Mouse (Mus musculus): ENCODE measurements around the gene Cdkn2d. TPM values are rescaled to one million over a fixed set of nuclear protein-coding genes. Genes with fewer than 3 reads are reported as not detected.
"Not testable (repeated sequence)": the region's sequence is repeated elsewhere in the genome, so short reads cannot be mapped to it uniquely, and the experiment has no call there.

Gene Cdkn2d
- polyA plus RNA-seq, 1 experiment from 2014 or later: 129 TPM

DNA sequence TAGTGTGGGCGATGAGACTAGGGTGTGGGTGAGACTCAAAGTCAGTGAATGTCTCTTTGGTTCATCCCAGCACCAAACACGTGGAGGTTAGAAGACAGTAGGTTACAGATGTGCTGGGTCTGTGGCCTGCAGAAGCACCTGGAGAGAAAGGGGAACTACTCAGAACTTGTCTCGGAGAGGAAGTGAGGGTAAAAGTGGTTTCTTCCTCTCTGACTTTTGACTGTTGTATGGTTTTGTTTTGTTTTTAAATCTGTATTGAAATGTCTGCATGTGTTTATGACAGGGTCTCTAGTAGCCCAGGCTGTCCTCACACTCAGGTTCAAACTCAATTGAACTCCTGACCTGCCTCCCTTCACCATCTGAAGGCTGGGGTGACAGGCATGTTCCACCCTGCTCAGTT, 36.8 kb upstream of the Cdkn2d start:
- 86% methylated on average over 3 of the region's 3 CpGs for WGBS
- H3K9me3 ChIP-seq (replicated peaks): no peaks in the 10 kb centered on the region
- no peak for ATAC-seq (ENCODE audit: low FRiP score)

DNA sequence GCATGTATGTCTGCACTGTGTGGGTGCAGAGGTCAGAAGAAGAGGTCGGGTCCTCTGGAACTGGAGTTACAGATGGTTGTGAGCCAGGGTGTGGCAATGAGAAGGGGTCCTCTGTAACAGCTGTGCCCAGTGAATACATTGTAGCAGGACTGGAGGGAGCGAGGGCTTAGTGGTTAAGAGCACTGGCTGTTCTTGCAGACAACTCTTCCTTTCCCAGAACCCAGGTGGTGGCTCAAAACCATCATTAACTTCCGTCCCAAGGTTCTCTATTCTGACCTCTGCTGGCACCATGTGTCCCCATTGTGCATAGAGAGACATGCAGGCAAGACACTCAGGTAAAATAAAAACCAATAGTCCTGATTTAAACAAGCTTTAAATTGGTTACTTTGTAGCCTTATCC, 36.4 kb upstream of the Cdkn2d start:
- Histone ChIP-seq H3K4me2 (no peak overlapping the region), H3K4me3 (replicated peaks) (no peak overlapping the region), H3K9me3 (replicated peaks) (no peaks in the 10 kb centered on the region), H3K27ac (replicated peaks) (no peak overlapping the region), H3K4me1 (peaks cover 21% of the 10 kb centered on the region), H3K9ac (replicated peaks) (no peak overlapping the region), H3K27me3 (replicated peaks) (no peaks in the 10 kb centered on the region), H3K36me3 (no peaks in the 10 kb centered on the region)
- WGBS: 69% methylated on average over 3 of the region's 3 CpGs
- no peak for ATAC-seq (ENCODE audit: low FRiP score)

More for the DNA sequence above, 36.8 kb upstream of the Cdkn2d start:
- no peak overlapping the region for H3K4me3 ChIP-seq (replicated peaks)
- no peak overlapping the region for H3K27ac ChIP-seq (replicated peaks)
- H3K9ac ChIP-seq (replicated peaks): no peak overlapping the region
- H3K36me3 ChIP-seq: no peaks in the 10 kb centered on the region
- peaks cover 23% of the 10 kb centered on the region for H3K4me1 ChIP-seq
- no peaks in the 10 kb centered on the region for H3K27me3 ChIP-seq (replicated peaks)
- no peak overlapping the region for H3K4me2 ChIP-seq

DNA sequence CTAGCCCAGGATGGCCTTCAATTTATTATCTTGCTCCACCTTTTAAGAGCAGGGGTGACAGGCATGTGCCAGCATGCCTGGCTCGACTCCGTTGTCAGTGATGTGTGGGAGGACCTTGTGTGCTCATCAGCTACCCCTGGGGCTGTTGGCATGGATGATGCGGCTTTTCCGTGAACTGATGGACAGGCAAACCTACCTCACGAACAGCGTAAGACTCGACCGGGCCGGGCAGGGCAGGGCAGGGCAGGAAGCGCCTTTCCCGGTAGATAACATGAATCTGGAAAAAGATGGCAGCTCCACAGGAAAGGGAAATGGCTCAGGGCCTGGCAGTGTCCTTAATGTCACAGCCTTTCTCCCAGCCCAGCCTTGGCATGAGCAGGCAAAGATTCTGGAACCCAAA, 33.1 kb upstream of the Cdkn2d start:
- Histone ChIP-seq H3K9ac (replicated peaks) (no peak overlapping the region), H3K36me3 (no peaks in the 10 kb centered on the region), H3K4me3 (replicated peaks) (no peak overlapping the region), H3K9me3 (replicated peaks) (no peaks in the 10 kb centered on the region), H3K27me3 (replicated peaks) (no peaks in the 10 kb centered on the region), H3K27ac (replicated peaks) (no peak overlapping the region), H3K4me1 (peaks cover 30% of the 10 kb centered on the region), H3K4me2 (no peak overlapping the region)
- ATAC-seq (ENCODE audit: low FRiP score): no peak
- WGBS: 96% methylated on average over 11 of the region's 11 CpGs

DNA sequence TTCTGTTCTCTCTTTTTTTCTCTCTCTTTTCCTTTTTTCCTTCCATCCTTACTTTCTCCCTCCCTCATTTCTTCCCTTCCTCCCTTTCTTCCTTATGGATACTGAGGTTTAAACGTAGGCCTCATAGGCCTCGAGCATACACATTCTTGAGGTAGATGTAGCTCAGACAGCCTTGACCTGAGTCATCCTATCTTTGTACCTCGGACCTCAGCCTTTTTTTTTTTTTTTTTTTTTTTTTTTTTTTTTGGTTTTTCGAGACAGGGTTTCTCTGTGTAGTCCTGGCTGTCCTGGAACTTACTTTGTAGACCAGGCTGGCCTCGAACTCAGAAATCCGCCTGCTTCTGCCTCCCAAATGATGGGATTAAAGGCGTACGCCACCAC, 31.7 kb upstream of the Cdkn2d start:
- H3K9me3 ChIP-seq (replicated peaks); H3K36me3 ChIP-seq; H3K4me3 ChIP-seq (replicated peaks); H3K27me3 ChIP-seq (replicated peaks); H3K9ac ChIP-seq (replicated peaks); H3K4me2 ChIP-seq; H3K27ac ChIP-seq (replicated peaks); ATAC-seq (ENCODE audit: low FRiP score): not testable (repeated sequence)
- WGBS: 89% methylated on average over 8 of the region's 8 CpGs
- H3K4me1 ChIP-seq: peaks cover 30% of the 10 kb centered on the region

DNA sequence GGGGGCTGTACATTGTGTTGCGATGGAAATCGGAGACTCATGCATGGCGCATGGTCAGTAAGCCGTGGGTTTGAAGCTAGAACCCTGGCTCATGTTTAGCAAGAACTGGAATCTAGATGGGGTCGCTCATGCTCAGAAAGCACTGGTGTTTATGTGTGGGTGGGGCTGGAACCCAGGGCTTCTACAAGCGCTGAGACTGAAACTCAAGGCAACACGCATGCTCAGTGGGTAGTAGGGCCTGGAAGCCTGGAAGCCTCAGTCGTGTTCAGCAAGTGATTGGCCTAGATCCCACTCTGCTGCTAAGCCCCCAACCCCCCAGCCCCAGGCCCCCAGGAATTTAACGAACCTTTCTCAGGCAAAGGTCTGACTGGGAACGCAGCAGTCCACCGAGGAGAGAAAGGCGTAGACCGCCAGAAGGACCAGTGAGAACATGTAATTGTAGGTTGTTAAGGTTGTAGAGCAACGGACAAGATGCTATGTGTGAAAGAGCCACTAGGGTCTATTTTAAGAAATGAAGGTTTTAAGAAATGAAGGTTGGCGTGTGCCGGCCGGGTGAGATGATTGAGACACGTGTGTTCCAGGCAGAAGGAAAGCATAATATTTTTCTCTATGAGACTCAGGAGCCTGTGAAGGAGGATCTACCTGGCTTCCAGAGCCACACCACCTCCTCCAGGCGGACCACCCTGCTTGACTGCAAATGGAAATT, 31.2 kb upstream of the Cdkn2d start:
- Histone ChIP-seq H3K9me3 (replicated peaks) (no peaks in the 10 kb centered on the region), H3K4me2 (peak overlapping the region; percentile 90), H3K4me1 (peaks cover 30% of the 10 kb centered on the region), H3K27ac (replicated peaks) (no peak overlapping the region), H3K4me3 (replicated peaks) (peak overlapping the region; percentile 53; the same call in 1 of the 2 replicates), H3K27me3 (replicated peaks) (no peaks in the 10 kb centered on the region), H3K9ac (replicated peaks) (0 out of 2 replicates have a peak overlapping the region, but pooled peaks have one; percentile 71), H3K36me3 (no peaks in the 10 kb centered on the region)
- no peak for ATAC-seq (ENCODE audit: low FRiP score)
- 77% methylated on average over 19 of the region's 19 CpGs for WGBS

DNA sequence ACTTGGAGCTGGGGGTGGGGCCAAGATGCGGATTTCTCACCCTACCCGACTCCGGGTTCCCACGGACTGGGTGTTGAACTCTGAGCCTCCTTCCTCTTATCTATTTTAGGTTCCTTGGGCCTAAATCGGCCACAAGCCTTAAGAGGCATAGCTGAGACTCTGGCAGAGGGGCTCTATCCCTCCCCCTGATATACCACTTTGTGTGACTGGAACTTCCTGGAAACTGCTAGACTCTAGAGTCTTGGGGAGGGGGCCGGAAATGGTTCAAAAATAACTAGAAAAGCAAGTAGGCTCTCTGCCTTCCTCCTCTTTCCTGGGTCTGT, 30.3 kb upstream of the Cdkn2d start:
- peak overlapping the region; percentile 53 for H3K4me3 ChIP-seq (replicated peaks)
- H3K27me3 ChIP-seq (replicated peaks): no peaks in the 10 kb centered on the region
- peak overlapping the region; percentile 71 for H3K9ac ChIP-seq (replicated peaks)
- peak overlapping the region; percentile 90 for H3K4me2 ChIP-seq
- ATAC-seq (ENCODE audit: low FRiP score): peak; percentile 7; the same call in 1 of the 2 replicates
- H3K36me3 ChIP-seq: no peaks in the 10 kb centered on the region
- no peak overlapping the region for H3K27ac ChIP-seq (replicated peaks)
- peaks cover 30% of the 10 kb centered on the region for H3K4me1 ChIP-seq
- H3K9me3 ChIP-seq (replicated peaks): no peaks in the 10 kb centered on the region
- WGBS: 20% methylated on average over 6 of the region's 6 CpGs

DNA sequence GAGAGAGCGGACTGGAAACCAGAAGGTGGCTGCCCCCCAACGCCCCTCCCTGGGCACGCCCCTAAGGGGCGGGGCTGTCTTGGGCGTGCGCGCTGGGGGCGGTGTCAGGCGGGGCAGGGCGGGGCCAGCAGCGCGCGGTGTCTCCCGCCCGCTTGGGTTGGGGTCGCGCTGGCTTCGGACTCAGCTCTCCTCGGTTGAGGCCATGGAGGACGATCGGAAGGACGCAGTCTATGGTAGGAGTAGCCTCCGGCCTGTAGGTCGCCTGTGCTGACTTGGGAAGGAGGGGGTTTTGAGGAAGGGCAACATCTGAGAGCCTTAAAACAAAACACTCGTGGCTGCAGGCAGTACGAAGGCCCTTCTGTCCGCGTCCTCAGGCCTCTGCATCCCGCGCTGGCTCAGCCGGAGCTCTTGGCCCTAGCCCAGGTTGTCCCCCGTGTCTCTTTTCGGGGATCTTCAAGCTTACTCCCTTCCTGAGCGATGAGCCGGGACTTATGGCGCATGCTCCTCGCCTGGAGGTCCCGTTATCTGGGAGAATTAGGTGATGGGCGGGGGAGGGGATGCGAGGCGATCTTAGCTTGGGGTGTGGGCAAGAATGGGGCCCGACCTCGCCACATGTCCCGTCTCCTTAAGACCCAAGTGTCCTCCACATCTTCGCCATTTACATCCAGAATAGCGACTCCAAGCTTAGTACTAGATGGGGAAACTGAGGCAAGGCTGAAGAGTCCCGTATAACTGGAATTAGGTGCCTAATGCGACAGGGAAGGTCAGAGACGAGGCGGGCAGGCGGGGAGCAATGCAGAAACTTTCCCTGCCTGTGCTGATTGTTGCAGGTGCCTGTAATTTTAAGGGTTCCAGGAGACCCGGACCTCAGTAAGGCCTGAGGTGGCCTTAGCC, 29.7 kb upstream of the Cdkn2d start, which contains the start of gene Slc44a2:
Gene Slc44a2, plus strand, starts transcription at position 80 of the 894 bp plus-strand sequence.
- H3K36me3 ChIP-seq: no peaks in the 10 kb centered on the region
- WGBS: under 1% methylated on average over 52 of the region's 52 CpGs
- no peaks in the 10 kb centered on the region for H3K9me3 ChIP-seq (replicated peaks)

DNA sequence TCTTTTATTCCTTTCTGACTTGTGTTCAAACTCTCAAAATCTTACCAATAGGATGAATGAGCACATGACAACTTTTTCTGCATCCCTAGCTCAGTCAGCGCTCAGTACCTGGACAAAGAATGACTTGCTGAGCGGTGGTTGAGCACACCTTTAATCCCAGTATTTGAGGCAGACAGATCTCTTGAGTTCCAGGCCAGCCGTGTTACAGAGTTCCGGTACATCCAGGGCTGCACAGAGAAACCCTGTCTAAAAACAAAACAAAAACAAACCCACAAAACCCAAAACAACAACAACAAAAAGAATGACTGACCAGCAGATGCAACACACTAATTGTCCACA, 29.0 kb upstream of the Cdkn2d start:
- H3K9ac ChIP-seq (replicated peaks): peak overlapping the region; percentile 71
- peak overlapping the region; percentile 53 for H3K4me3 ChIP-seq (replicated peaks)
- H3K27ac ChIP-seq (replicated peaks): peak overlapping the region; percentile 66; the same call in 1 of the 2 replicates
- peaks cover 30% of the 10 kb centered on the region for H3K4me1 ChIP-seq
- peak overlapping the region; percentile 90 for H3K4me2 ChIP-seq
- 22% methylated on average over 4 of the region's 4 CpGs for WGBS
- ATAC-seq (ENCODE audit: low FRiP score): peak; percentile 51
- no peaks in the 10 kb centered on the region for H3K27me3 ChIP-seq (replicated peaks)
- H3K36me3 ChIP-seq: no peaks in the 10 kb centered on the region
- no peaks in the 10 kb centered on the region for H3K9me3 ChIP-seq (replicated peaks)

More for the DNA sequence above, 29.7 kb upstream of the Cdkn2d start, which contains the start of gene Slc44a2:
- Histone ChIP-seq H3K4me3 (replicated peaks) (peak within 1 kb of the TSS; percentile 53), H3K4me1 (peaks cover 30% of the 10 kb centered on the region), H3K4me2 (peak within 1 kb of the TSS; percentile 90), H3K27me3 (replicated peaks) (no peaks in the 10 kb centered on the region), H3K27ac (replicated peaks) (peak within 1 kb of the TSS; percentile 66), H3K9ac (replicated peaks) (peak within 1 kb of the TSS; percentile 71)
- peak; percentile 93 for ATAC-seq (ENCODE audit: low FRiP score)

DNA sequence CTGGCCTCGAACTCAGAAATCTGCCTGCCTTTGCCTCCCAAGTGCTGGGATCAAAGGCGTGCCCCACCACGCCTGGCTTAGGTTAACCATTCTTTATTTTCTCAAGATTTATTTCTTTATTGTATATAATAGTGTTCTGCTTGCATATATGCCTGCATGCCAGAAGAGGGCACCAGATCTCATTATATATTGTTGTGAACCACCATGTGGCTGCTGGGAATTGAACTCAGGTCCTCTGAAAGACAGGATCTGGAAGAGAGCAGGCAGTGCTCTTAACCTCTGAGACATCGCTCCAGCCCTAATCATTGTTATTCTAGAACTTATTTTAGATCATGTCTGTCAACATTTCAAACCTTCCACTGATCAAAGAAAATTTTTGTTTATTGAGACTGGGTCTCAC, 28.3 kb upstream of the Cdkn2d start:
- H3K36me3 ChIP-seq: no peaks in the 10 kb centered on the region
- no peaks in the 10 kb centered on the region for H3K27me3 ChIP-seq (replicated peaks)
- H3K9ac ChIP-seq (replicated peaks): no peak overlapping the region
- no peaks in the 10 kb centered on the region for H3K9me3 ChIP-seq (replicated peaks)
- WGBS: 94% methylated on average over 4 of the region's 4 CpGs
- no peak overlapping the region for H3K4me2 ChIP-seq
- H3K4me1 ChIP-seq: peaks cover 30% of the 10 kb centered on the region
- no peak for ATAC-seq (ENCODE audit: low FRiP score)
- no peak overlapping the region for H3K27ac ChIP-seq (replicated peaks)
- no peak overlapping the region for H3K4me3 ChIP-seq (replicated peaks)

DNA sequence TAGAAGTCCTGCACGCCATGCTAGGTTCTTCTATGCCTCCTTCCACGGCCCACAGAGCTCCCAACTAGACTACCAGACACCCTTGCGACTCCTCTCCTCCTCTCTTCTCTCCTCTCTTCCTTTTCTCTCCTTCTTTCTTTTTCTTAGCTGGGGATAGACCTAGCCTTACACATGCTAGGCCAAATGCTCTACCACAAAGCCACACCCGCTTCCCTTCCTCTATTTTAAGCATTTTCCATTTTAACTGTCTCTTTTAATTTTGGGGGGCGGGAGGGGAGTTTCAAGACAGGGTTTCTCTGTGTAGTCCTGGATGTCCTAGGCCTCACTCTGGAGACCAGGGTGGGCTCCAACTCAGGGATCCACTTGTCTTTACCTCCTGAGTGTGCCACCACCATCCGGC, 27.6 kb upstream of the Cdkn2d start:
- Histone ChIP-seq H3K4me1 (peaks cover 30% of the 10 kb centered on the region), H3K27me3 (replicated peaks) (no peaks in the 10 kb centered on the region), H3K9me3 (replicated peaks) (no peaks in the 10 kb centered on the region), H3K27ac (replicated peaks) (no peak overlapping the region), H3K4me3 (replicated peaks) (no peak overlapping the region), H3K4me2 (no peak overlapping the region), H3K36me3 (no peaks in the 10 kb centered on the region), H3K9ac (replicated peaks) (no peak overlapping the region)
- WGBS: 96% methylated on average over 6 of the region's 6 CpGs
- no peak for ATAC-seq (ENCODE audit: low FRiP score)

DNA sequence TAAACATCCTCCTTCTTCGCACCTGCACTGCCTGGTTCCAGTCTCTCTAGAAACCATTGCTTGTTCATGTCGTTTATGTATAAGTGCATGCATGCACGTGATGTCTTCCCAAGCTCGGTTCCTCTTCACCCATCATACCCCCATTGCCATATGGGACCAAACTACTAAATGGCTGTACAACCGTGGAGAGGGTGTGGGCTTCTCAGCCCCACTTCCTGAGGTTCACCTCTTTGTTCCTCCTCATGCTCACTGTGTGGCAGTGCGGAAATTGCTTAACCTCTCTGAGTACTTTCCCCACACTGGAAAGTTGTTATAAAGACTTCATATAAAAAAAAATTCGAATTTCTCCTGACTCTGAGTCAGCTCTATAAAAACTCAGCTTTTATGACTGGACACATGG, 25.5 kb upstream of the Cdkn2d start:
- no peaks in the 10 kb centered on the region for H3K9me3 ChIP-seq (replicated peaks)
- H3K4me3 ChIP-seq (replicated peaks): no peak overlapping the region
- H3K4me1 ChIP-seq: peaks cover 18% of the 10 kb centered on the region
- H3K36me3 ChIP-seq: no peaks in the 10 kb centered on the region
- peaks cover 10% of the 10 kb centered on the region for H3K27me3 ChIP-seq (replicated peaks)
- no peak overlapping the region for H3K9ac ChIP-seq (replicated peaks)
- 77% methylated on average over 7 of the region's 7 CpGs for WGBS
- ATAC-seq (ENCODE audit: low FRiP score): no peak
- H3K4me2 ChIP-seq: no peak overlapping the region
- H3K27ac ChIP-seq (replicated peaks): no peak overlapping the region

DNA sequence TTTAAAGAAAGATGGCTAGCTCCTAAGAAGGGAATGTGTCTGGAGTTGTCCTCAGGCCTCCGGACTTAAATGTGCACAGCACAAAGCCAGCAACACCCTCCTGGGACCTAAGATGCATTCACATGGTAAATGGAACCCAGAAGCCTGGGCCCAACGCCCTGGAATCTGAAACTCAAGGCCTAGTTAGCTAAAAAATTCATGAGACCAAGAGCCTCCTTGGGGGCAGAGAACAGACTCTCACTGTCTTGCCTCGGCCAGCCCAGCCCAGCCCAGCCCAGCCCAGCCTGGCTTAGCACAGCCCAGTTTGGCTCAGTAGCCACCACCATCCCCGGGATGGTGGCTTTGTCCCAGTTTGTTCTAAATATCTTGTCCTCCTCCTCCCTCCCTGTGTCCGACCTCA, 24.2 kb upstream of the Cdkn2d start:
- Histone ChIP-seq H3K4me1 (peaks cover 11% of the 10 kb centered on the region; the same call in 1 of the 2 replicates), H3K9me3 (replicated peaks) (no peaks in the 10 kb centered on the region), H3K36me3 (no peaks in the 10 kb centered on the region), H3K4me2 (no peak overlapping the region), H3K9ac (replicated peaks) (no peak overlapping the region), H3K27me3 (replicated peaks) (peaks cover 15% of the 10 kb centered on the region), H3K27ac (replicated peaks) (no peak overlapping the region), H3K4me3 (replicated peaks) (no peak overlapping the region)
- ATAC-seq (ENCODE audit: low FRiP score): no peak
- 60% methylated on average over 5 of the region's 5 CpGs for WGBS

All from neural tube, embryonic 15.5 days (tissue).